Mouse (Mus musculus) layer of hippocampus, postnatal 36 days (tissue): ENCODE results near the gene Dpm3. TPM values are rescaled to one million over a fixed set of nuclear protein-coding genes. Genes with fewer than 3 reads are reported as not detected.
A peak's percentile ranks its signal among the peaks of the same experiment; 100 is the strongest.

Source experiments
- DNase-seq, 2 experiments: peaks; one replicate each; pipeline ENCODE4 v3.0.0; 2022
- microRNA-seq, 2 experiments: library from miRNA; unstranded; fragments of <30 nt; microRNA quantifications; one replicate each; pipeline ENCODE4 v1.2.0; 2021
- total RNA-seq, 2 experiments: library from RNA; stranded (reverse); gene quantifications; 2 replicates each; pipeline ENCODE4 v1.2.3; 2021

The Dpm3 gene
- total RNA-seq, 2 experiments from 2014 or later, result 50.4 to 65.2 TPM

- peak in 1 of 2 experiments; percentile 50 for DNase-seq
These were observed 36.6 kb downstream of the Dpm3 start for GRCm38 (mm10) chr3:89295685-89296230.

GRCm38 (mm10) chr3:89296761-89297396 is 37.7 kb downstream of the Dpm3 start:
- no peak for DNase-seq

- no peak for DNase-seq
These were observed 39.8 kb downstream of the Dpm3 start for GRCm38 (mm10) chr3:89298908-89299307.

GRCm38 (mm10) chr3:89299499-89299898 is 40.3 kb downstream of the Dpm3 start:
- no peak for DNase-seq

GRCm38 (mm10) chr3:89300071-89300470 is 40.9 kb downstream of the Dpm3 start:
- DNase-seq, result no peak

- DNase-seq, result no peak
These were observed 41.4 kb downstream of the Dpm3 start for GRCm38 (mm10) chr3:89300514-89300913.

- DNase-seq, result no peak
These were observed 45.3 kb downstream of the Dpm3 start for GRCm38 (mm10) chr3:89304440-89304839.

GRCm38 (mm10) chr3:89305105-89305504 is 45.9 kb downstream of the Dpm3 start:
- DNase-seq, result no peak

GRCm38 (mm10) chr3:89305551-89306325 is 46.6 kb downstream of the Dpm3 start:
- DNase-seq, result no peak

- DNase-seq, result peak; percentile 37 to 56
These were observed 48.9 kb downstream of the Dpm3 start for GRCm38 (mm10) chr3:89308089-89308488.

GRCm38 (mm10) chr3:89314340-89314739 is 55.2 kb downstream of the Dpm3 start:
- DNase-seq, result no peak

- DNase-seq, result no peak
These were observed 55.6 kb downstream of the Dpm3 start for GRCm38 (mm10) chr3:89314791-89315190.

GRCm38 (mm10) chr3:89315195-89315929 is 56.2 kb downstream of the Dpm3 start:
- peak; percentile 77 to 78 for DNase-seq

- no peak for DNase-seq
These were observed 57.0 kb downstream of the Dpm3 start for GRCm38 (mm10) chr3:89315930-89316831.

Small RNA genes within 50 kb of the gene (microRNA-seq; reads per million reads assigned to microRNA genes)
- 5,860 to 9,987 reads per million in 2 experiments for gene Mir92b

Other genes with a start within 250 kb of the Dpm3 start
- gene Rusc1, start 166.0 kb upstream of the Dpm3 start, total RNA-seq, result 100 to 1,000 TPM; 129 to 137 TPM
- gene Gm43738, start 158.3 kb upstream of the Dpm3 start, total RNA-seq, result not detected
- gene Fdps, start 157.4 kb upstream of the Dpm3 start, total RNA-seq, result 10 to 100 TPM; 78.8 to 80.0 TPM
- gene Pklr, start 123.2 kb upstream of the Dpm3 start, total RNA-seq, result not detected
- 10 to 100 TPM; 11.8 to 12.1 TPM for gene Hcn3, start 99.2 kb upstream of the Dpm3 start, total RNA-seq
- 10 to 100 TPM; 52.0 to 53.4 TPM for gene Clk2, start 94.6 kb upstream of the Dpm3 start, total RNA-seq
- 10 to 100 TPM; 66.8 to 71.9 TPM for gene Scamp3, start 81.9 kb upstream of the Dpm3 start, total RNA-seq
- gene Fam189b, start 76.2 kb upstream of the Dpm3 start, total RNA-seq, result 10 to 100 TPM; 57.8 to 71.0 TPM
- 10 to 100 TPM; 57.0 to 61.9 TPM for gene Gba, start 56.4 kb upstream of the Dpm3 start, total RNA-seq
- 10 to 100 TPM; 37.7 to 38.1 TPM for gene Thbs3, start 44.2 kb upstream of the Dpm3 start, total RNA-seq
- 10 to 100 TPM; 89.5 to 93.8 TPM for gene Mtx1, start 32.3 kb upstream of the Dpm3 start, total RNA-seq
- 1 to 10 TPM in 1 of 2 experiments, under 1 TPM in 1; 0.61 to 1.0 TPM for gene Muc1, start 30.3 kb upstream of the Dpm3 start, total RNA-seq
- gene Krtcap2, start 13.4 kb upstream of the Dpm3 start, total RNA-seq, result 10 to 100 TPM; 71.4 to 86.2 TPM
- gene Trim46, start 13.0 kb upstream of the Dpm3 start, total RNA-seq, result 10 to 100 TPM; 86.7 to 93.7 TPM
- gene Slc50a1, start 11.2 kb downstream of the Dpm3 start, total RNA-seq, result 10 to 100 TPM; 44.0 to 47.1 TPM
- gene Efna1, start 21.8 kb downstream of the Dpm3 start, total RNA-seq, result 1 to 10 TPM; 8.8 to 9.9 TPM
- 10 to 100 TPM; 67.0 to 69.9 TPM for gene Efna3, start 63.6 kb downstream of the Dpm3 start, total RNA-seq
- under 1 TPM; 0.56 to 0.62 TPM for gene Efna4, start 78.7 kb downstream of the Dpm3 start, total RNA-seq
- gene Adam15, start 90.6 kb downstream of the Dpm3 start, total RNA-seq, result 100 to 1,000 TPM; 108 to 123 TPM
- under 1 TPM in 1 of 2 experiments, not detected in 1; 0.43 TPM for gene Dcst2, start 102.6 kb downstream of the Dpm3 start, total RNA-seq
- gene Dcst1, start 105.9 kb downstream of the Dpm3 start, total RNA-seq, result not detected
- 10 to 100 TPM; 15.1 to 16.1 TPM for gene Zbtb7b, start 135.4 kb downstream of the Dpm3 start, total RNA-seq
- gene Lenep, start 143.4 kb downstream of the Dpm3 start, total RNA-seq, result 1 to 10 TPM; 4.6 to 6.3 TPM
- gene Flad1, start 152.5 kb downstream of the Dpm3 start, total RNA-seq, result 10 to 100 TPM; 35.8 to 39.2 TPM
- gene Cks1b, start 159.0 kb downstream of the Dpm3 start, total RNA-seq, result 1 to 10 TPM; 3.1 TPM
- gene Shc1, start 159.1 kb downstream of the Dpm3 start, total RNA-seq, result 10 to 100 TPM; 12.1 to 12.4 TPM
- 10 to 100 TPM; 59.4 to 64.8 TPM for gene Pygo2, start 170.9 kb downstream of the Dpm3 start, total RNA-seq
- gene Pbxip1, start 177.3 kb downstream of the Dpm3 start, total RNA-seq, result 10 to 100 TPM; 38.3 to 43.4 TPM
- gene Pmvk, start 195.2 kb downstream of the Dpm3 start, total RNA-seq, result 10 to 100 TPM; 28.3 to 28.4 TPM